Mouse (Mus musculus) CH12.LX (cell line): ENCODE data around the gene Maml2.

Source experiments
- CTCF ChIP-seq, 2 experiments: IDR thresholded peaks in 1 of 2; conservative IDR thresholded peaks in 1 of 2; 2 replicates each; pipeline ENCODE4 v1.5.1; 2011 to 2012; ENCODE audit warnings: low read depth in 2 of 2, low read length in 2 of 2, improper control_type of control experiment in 1 of 2, inconsistent platforms in 1 of 2, mild to moderate bottlenecking in 1 of 2, moderate library complexity in 1 of 2
- MYC ChIP-seq: IDR thresholded peaks from 2 replicates; pipeline ENCODE4 v1.6.1; 2011; ENCODE audit warnings: low read depth, mild to moderate bottlenecking, improper control_type of control experiment, low read length
- NRF1 ChIP-seq: IDR thresholded peaks from 2 replicates; pipeline ENCODE4 v1.6.1; 2014; ENCODE audit warnings: low read depth, mild to moderate bottlenecking, inconsistent platforms, low read length, improper control_type of control experiment, moderate library complexity
- POLR2A ChIP-seq: IDR thresholded peaks from 2 replicates; pipeline ENCODE4 v1.6.1; 2011; ENCODE audit warnings: low read depth, mild to moderate bottlenecking, improper control_type of control experiment, low read length
- POLR2AphosphoS2 ChIP-seq: IDR thresholded peaks from 2 replicates; pipeline ENCODE4 v1.6.1; 2011; ENCODE audit warnings: low read depth, low read length, improper control_type of control experiment
- ZNF384 ChIP-seq: IDR thresholded peaks from 2 replicates; pipeline ENCODE4 v1.6.1; 2012; ENCODE audit warnings: low read depth, low read length, improper control_type of control experiment, inconsistent platforms

DNA sequence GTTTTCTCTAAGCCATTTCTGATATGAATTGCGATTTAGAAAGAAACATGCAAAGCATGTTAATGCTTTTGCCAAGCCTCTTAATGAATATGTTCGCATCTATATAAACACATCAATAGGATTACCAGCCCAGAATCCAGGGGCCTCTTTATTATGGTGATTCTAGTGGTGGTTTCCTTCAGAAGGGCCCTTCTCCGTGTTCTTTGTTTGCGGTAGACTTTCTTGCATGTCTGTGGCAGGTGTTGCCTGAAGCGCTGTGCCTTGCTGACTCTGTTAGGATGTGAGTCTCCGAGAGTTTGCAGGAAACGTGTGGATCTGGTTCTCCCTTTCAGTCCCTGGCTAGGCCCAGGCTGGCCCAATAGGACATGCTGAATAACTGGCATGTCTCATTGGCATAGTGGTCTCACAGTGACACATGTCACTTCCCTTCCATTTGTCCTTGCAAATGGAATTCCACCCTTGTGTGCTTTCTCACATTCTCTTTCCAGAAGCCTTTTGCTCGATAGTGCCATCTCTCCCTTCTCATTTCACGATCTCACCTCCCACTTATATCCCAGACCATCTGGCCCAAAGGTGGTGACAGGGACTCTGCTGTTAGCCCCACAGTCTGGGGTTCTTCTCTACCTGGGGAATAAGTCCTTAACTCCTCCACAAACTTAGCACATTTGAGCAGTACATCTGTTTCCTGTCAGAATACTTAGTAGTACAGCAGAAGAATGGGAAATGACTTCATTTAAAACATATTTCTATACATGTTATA lies 224.5 kb downstream of the Maml2 start:
- TF ChIP-seq ZNF384 (no peak), POLR2AphosphoS2 (no peak), CTCF (conservative IDR thresholded peaks at IDR 0.05 in 1 of 2, IDR thresholded peaks at IDR 0.05 in 1 of 2; ENCODE audit: low read depth in 2 of 2, low read length in 2 of 2) (no peak), NRF1 (no peak), MYC (no peak), POLR2A (no peak)
